24 mouse cellular contexts compared by ENCODE assay signal in the genomic region with DNA sequence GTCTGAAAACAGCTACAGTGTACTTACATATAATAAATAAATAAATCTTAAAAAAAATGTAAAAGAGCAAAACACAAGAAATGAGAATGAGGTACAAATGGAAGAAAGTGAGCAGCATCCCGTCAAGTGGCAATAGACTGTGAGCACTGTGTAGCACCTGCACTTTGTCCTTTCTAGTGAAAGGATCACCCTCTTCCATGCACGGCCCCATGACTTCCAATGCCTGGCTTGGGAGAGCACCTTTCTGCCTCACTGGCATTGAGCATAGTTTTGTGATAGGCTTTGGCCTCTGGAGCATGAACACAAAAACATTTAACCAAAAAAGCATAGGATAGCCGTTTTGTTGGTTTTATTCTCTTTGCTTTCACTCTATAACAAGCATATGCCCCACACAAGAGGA. TPM values are rescaled to one million over a fixed set of nuclear protein-coding genes. Genes with fewer than 3 reads are reported as not detected.
DNase-seq lines count a peak whose midpoint lies in the region; ATAC-seq and TF ChIP-seq lines count a peak whose summit lies in the region.
"Had no signal": no experiment of that assay in that cellular context is flagged by ENCODE, and none has a peak within 500 bp of the region (broad histone marks: within the 10 kb centered on the region; RNA-seq: fewer than 3 reads in every experiment).

No protein-coding gene starts in this region.

- H3K27me3 ChIP-seq in kidney, adult 2 months (replicated peaks; ENCODE audit: control insufficient read depth, insufficient read depth, low read length) = no peaks in the 10 kb centered on the region
- no peaks in the 10 kb centered on the region for H3K27me3 ChIP-seq in kidney, embryonic 16.5 days (ENCODE audit: insufficient read depth, low read length)
- no peaks in the 10 kb centered on the region for H3K27me3 ChIP-seq in kidney, embryonic 14.5 days (ENCODE audit: control insufficient read depth, insufficient read depth, low read length)
- H3K27me3 ChIP-seq in liver, adult 2 months (ENCODE audit: control insufficient read depth, insufficient read depth, low read length) = no peaks in the 10 kb centered on the region
- no peaks in the 10 kb centered on the region for H3K27me3 ChIP-seq in megakaryocyte, embryonic 14.5 days (replicated peaks)
- H3K27me3 ChIP-seq: embryonic facial prominence, embryonic 13.5 days; embryonic facial prominence, embryonic 15.5 days; forebrain, embryonic 12.5 days had no signal

- DNase-seq in kidney, adult 2 months = peak; percentile 59
- DNase-seq in kidney, adult 9 months = peak; percentile 33
- DNase-seq in liver, adult 2 months (ENCODE audit: extremely low read depth, low read depth, low spot score) = peak; percentile 53
- no peak for DNase-seq in liver
- DNase-seq: adrenal gland, adult 2 months; adrenal gland, postnatal 10 days; adrenal gland, postnatal 25 days; cerebellum, adult 11 months; cerebellum, adult 18-20 months; cerebellum, adult 8-10 months; cerebellum, adult 9-11 months; cerebellum, postnatal 14 days; cerebellum, postnatal 36 days; embryo, embryonic 11 days had no signal

- no peak for TF ChIP-seq POLR2A in kidney, adult 2 months (IDR thresholded peaks at IDR 0.05; ENCODE audit: low read depth, low read length)
- TF ChIP-seq POLR2A in liver, adult 2 months (IDR thresholded peaks at IDR 0.05; ENCODE audit: extremely low read depth, insufficient read depth, low read length) = no peak

- TF ChIP-seq CTCF in kidney, adult 2 months (conservative IDR thresholded peaks at IDR 0.05; ENCODE audit: insufficient read depth, insufficient read length, low read depth, low read length) = no peak
- TF ChIP-seq CTCF in liver, adult 2 months (IDR thresholded peaks at IDR 0.05; ENCODE audit: low read depth, low read length) = no peak

- no peak overlapping the region for H3K27ac ChIP-seq in kidney, adult 2 months (ENCODE audit: insufficient read depth, low read depth, low read length)
- no peak overlapping the region for H3K27ac ChIP-seq in kidney, embryonic 16.5 days (ENCODE audit: low read length)
- H3K27ac ChIP-seq in kidney, embryonic 14.5 days (ENCODE audit: low read depth, low read length) = no peak overlapping the region
- H3K27ac ChIP-seq in liver, adult 2 months (replicated peaks; ENCODE audit: insufficient read depth, low read depth, low read length) = no peak overlapping the region
- H3K27ac ChIP-seq: embryonic facial prominence, embryonic 13.5 days; embryonic facial prominence, embryonic 15.5 days; forebrain, embryonic 10.5 days; forebrain, embryonic 12.5 days had no signal

- H3K4me2 ChIP-seq in kidney, embryonic 16.5 days (replicated peaks; ENCODE audit: low read depth, low read length) = no peak overlapping the region
- no peak overlapping the region for H3K4me2 ChIP-seq in kidney, embryonic 14.5 days (replicated peaks; ENCODE audit: low read depth, low read length)
- H3K4me2 ChIP-seq: embryonic facial prominence, embryonic 13.5 days; embryonic facial prominence, embryonic 15.5 days; forebrain, embryonic 12.5 days had no signal

- no peaks in the 10 kb centered on the region for H3K36me3 ChIP-seq in kidney, adult 2 months (ENCODE audit: control insufficient read depth, insufficient read depth, low read length)
- no peaks in the 10 kb centered on the region for H3K36me3 ChIP-seq in kidney, embryonic 16.5 days (ENCODE audit: insufficient read depth, low read length)
- peaks cover 14% of the 10 kb centered on the region; the same call in 1 of the 2 replicates for H3K36me3 ChIP-seq in kidney, embryonic 14.5 days (ENCODE audit: control insufficient read depth, insufficient read depth, low read length)
- H3K36me3 ChIP-seq in liver, adult 2 months (ENCODE audit: control insufficient read depth, insufficient read depth, low read length) = peaks cover 10% of the 10 kb centered on the region
- H3K36me3 ChIP-seq in megakaryocyte, embryonic 14.5 days (replicated peaks; ENCODE audit: low read length) = peaks cover 34% of the 10 kb centered on the region
- H3K36me3 ChIP-seq: forebrain, embryonic 12.5 days had no signal

- H3K4me1 ChIP-seq in kidney, adult 2 months (ENCODE audit: control insufficient read depth, insufficient read depth, low read length) = peaks cover 18% of the 10 kb centered on the region; the same call in 1 of the 2 replicates
- peaks cover 15% of the 10 kb centered on the region for H3K4me1 ChIP-seq in kidney, embryonic 16.5 days (ENCODE audit: insufficient read depth, low read length)
- H3K4me1 ChIP-seq in kidney, embryonic 14.5 days (ENCODE audit: control insufficient read depth, insufficient read depth, low read length) = peaks cover 7% of the 10 kb centered on the region
- H3K4me1 ChIP-seq in liver, adult 2 months (ENCODE audit: control insufficient read depth, insufficient read depth, low read length) = peaks cover 12% of the 10 kb centered on the region
- H3K4me1 ChIP-seq in megakaryocyte, embryonic 14.5 days = peaks cover 68% of the 10 kb centered on the region
- H3K4me1 ChIP-seq: embryonic facial prominence, embryonic 13.5 days; embryonic facial prominence, embryonic 15.5 days; forebrain, embryonic 10.5 days; forebrain, embryonic 12.5 days had no signal

- no peaks in the 10 kb centered on the region for H3K9me3 ChIP-seq in kidney, embryonic 16.5 days (ENCODE audit: low read length)
- no peaks in the 10 kb centered on the region for H3K9me3 ChIP-seq in kidney, embryonic 14.5 days (ENCODE audit: control insufficient read depth, low read length)
- no peaks in the 10 kb centered on the region for H3K9me3 ChIP-seq in megakaryocyte, embryonic 14.5 days
- H3K9me3 ChIP-seq: embryonic facial prominence, embryonic 13.5 days; embryonic facial prominence, embryonic 15.5 days; forebrain, embryonic 10.5 days; forebrain, embryonic 12.5 days had no signal

- H3K79me2 ChIP-seq in liver, adult 2 months (ENCODE audit: control insufficient read depth, insufficient read depth, low read length) = peaks cover 21% of the 10 kb centered on the region

- ATAC-seq in kidney, embryonic 16.5 days (ENCODE audit: low FRiP score, low TSS enrichment) = no peak
- ATAC-seq in kidney, embryonic 14.5 days (ENCODE audit: low FRiP score, low TSS enrichment) = no peak
- ATAC-seq in megakaryocyte, adult 5-6 weeks (ENCODE audit: poor library complexity, severe bottlenecking) = no peak
- ATAC-seq: forebrain, embryonic 14.5 days had no signal

- no peak overlapping the region for H3K4me3 ChIP-seq in kidney, adult 2 months (ENCODE audit: insufficient read depth, low read depth, low read length)
- no peak overlapping the region for H3K4me3 ChIP-seq in kidney, embryonic 16.5 days (ENCODE audit: low read length)
- H3K4me3 ChIP-seq in kidney, embryonic 14.5 days (ENCODE audit: low read length) = no peak overlapping the region
- no peak overlapping the region for H3K4me3 ChIP-seq in liver, adult 2 months (ENCODE audit: insufficient read depth, low read depth, low read length)
- peak overlapping the region; percentile 46 for H3K4me3 ChIP-seq in megakaryocyte, embryonic 14.5 days (replicated peaks)
- H3K4me3 ChIP-seq: embryonic facial prominence, embryonic 13.5 days; embryonic facial prominence, embryonic 15.5 days; erythroblast, embryonic 14.5 days; forebrain, embryonic 10.5 days; forebrain, embryonic 12.5 days had no signal

- WGBS in kidney, adult 2 months = 41% methylated on average over 3 of the region's 3 CpGs
- 73% methylated on average over 3 of the region's 3 CpGs for WGBS in kidney, embryonic 16.5 days
- WGBS in kidney, embryonic 14.5 days = 73% methylated on average over 3 of the region's 3 CpGs
- 36% methylated on average over 3 of the region's 3 CpGs for WGBS in liver, adult 2 months

- H3K9ac ChIP-seq in kidney, embryonic 16.5 days (replicated peaks; ENCODE audit: low read length) = no peak overlapping the region
- no peak overlapping the region for H3K9ac ChIP-seq in kidney, embryonic 14.5 days (ENCODE audit: low read depth, low read length)
- H3K9ac ChIP-seq in liver, adult 2 months (ENCODE audit: low read depth, low read length) = no peak overlapping the region
- H3K9ac ChIP-seq: embryonic facial prominence, embryonic 13.5 days; embryonic facial prominence, embryonic 15.5 days; forebrain, embryonic 12.5 days had no signal

RNA-seq across cellular contexts. Expression of a gene that starts 21.7 kb away (rescaled TPM):
- polyA plus RNA-seq in kidney, adult 2 months (2012; rRNA removed) = 32.8 and 33.8 TPM in 2 replicates
- polyA plus RNA-seq in kidney, embryonic 16.5 days (2015; fragmentation: Nextera tagmentation; extraction: Ambion mirVana) = 68.0 and 74.3 TPM in 2 replicates
- polyA plus RNA-seq in kidney, embryonic 14.5 days (2014; fragmentation: Nextera tagmentation; extraction: Ambion mirVana) = 64.8 and 86.1 TPM in 2 replicates
- 52.6 and 56.4 TPM in 2 replicates for total RNA-seq in liver, adult 2 months (2014; rRNA removed)
- polyA plus RNA-seq in liver, adult 2 months (2012; rRNA removed) = 19.6 and 24.1 TPM in 2 replicates
- polyA plus RNA-seq in megakaryocyte, embryonic 14.5 days (2012; ENCODE audit: insufficient read depth, low replicate concordance) = 14.1 and 20.4 TPM in 2 replicates
- total RNA-seq in megakaryocyte, adult 5-6 weeks (2015) = 341 TPM in 2 replicates
- total RNA-seq in megakaryocyte, adult 5-6 weeks (2017) = 283 and 309 TPM in 2 replicates

RNA-seq across cellular contexts. Expression of a gene that starts 53.9 kb away (rescaled TPM):
- 21.0 and 27.8 TPM in 2 replicates for polyA plus RNA-seq in kidney, adult 2 months (2012; rRNA removed)
- 25.5 and 29.3 TPM in 2 replicates for polyA plus RNA-seq in kidney, embryonic 16.5 days (2015; fragmentation: Nextera tagmentation; extraction: Ambion mirVana)
- 20.5 and 21.4 TPM in 2 replicates for polyA plus RNA-seq in kidney, embryonic 14.5 days (2014; fragmentation: Nextera tagmentation; extraction: Ambion mirVana)
- 60.8 and 68.9 TPM in 2 replicates for total RNA-seq in liver, adult 2 months (2014; rRNA removed)
- polyA plus RNA-seq in liver, adult 2 months (2012; rRNA removed) = 25.8 and 31.7 TPM in 2 replicates
- polyA plus RNA-seq in megakaryocyte, embryonic 14.5 days (2012; ENCODE audit: insufficient read depth, low replicate concordance) = 0.64 and 2.2 TPM in 2 replicates
- 22.2 and 23.5 TPM in 2 replicates for total RNA-seq in megakaryocyte, adult 5-6 weeks (2015)
- total RNA-seq in megakaryocyte, adult 5-6 weeks (2017) = 22.3 and 27.6 TPM in 2 replicates
